Mouse (Mus musculus): Measurements from ENCODE around the gene AC170998.1.

DNA sequence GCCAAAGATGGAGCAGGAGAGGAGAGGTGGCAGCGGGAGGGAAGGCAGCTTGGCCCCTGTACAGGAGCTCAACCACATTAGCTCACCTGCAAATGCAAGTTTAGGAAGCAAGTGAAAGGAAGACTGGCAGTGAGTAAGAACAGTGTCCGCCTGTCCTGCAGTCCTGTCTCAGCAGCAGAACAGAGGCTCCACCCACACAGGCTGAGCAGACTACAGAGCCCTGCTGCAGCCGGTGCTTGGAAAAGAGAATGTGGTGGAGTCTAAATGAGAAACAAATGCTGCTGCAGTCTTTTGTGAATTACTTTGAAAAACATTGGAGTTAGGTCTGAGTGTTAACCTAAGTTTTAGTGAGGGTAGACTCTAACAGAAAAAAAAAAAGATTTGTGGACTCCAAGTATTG is 8.3 kb upstream of the AC170998.1 start:
- TF ChIP-seq POLR2A (IDR thresholded peaks at IDR 0.05; ENCODE audit: borderline replicate concordance, insufficient read depth, low read length), result no peak
- TF ChIP-seq CTCF (IDR thresholded peaks at IDR 0.05; ENCODE audit: borderline replicate concordance, insufficient read depth, low read depth, low read length), result no peak
